Mouse (Mus musculus) heart, postnatal 25 days (tissue): ENCODE measurements around the gene Txlnb. TPM values are rescaled to one million over a fixed set of nuclear protein-coding genes. Genes with fewer than 3 reads are reported as not detected.
"Not testable (repeated sequence)": the region's sequence is repeated elsewhere in the genome, so short reads cannot be mapped to it uniquely, and the experiment has no call there.

Experiments used
- DNase-seq: peaks from one replicate; pipeline ENCODE4 v3.0.0; 2022; ENCODE audit warnings: low spot score
- intact Hi-C: fragments of 180-260 bp; cut with DNase I; formaldehyde crosslinking; loops from one replicate; pipeline ENCODE4 v1.15.1; 2025
- total RNA-seq, 2 experiments: library from RNA; stranded (reverse); gene quantifications; 2 replicates each; pipeline ENCODE4 v1.2.3; 2021

The Txlnb gene
- total RNA-seq, 2 experiments from 2014 or later, result 263 to 278 TPM

- no peak for DNase-seq
- intact Hi-C loops, result no loop called here
Observed at GRCm38 (mm10) chr10:17808526-17808925, 12.5 kb downstream of the Txlnb start.

- intact Hi-C loops, result no loop called here
- DNase-seq, result no peak
Observed at GRCm38 (mm10) chr10:17815052-17815451, 19.0 kb downstream of the Txlnb start.

- DNase-seq, intact Hi-C loops: not testable (repeated sequence)
Observed at GRCm38 (mm10) chr10:17820422-17820821, 24.4 kb downstream of the Txlnb start.

GRCm38 (mm10) chr10:17827391-17827790 is 31.4 kb downstream of the Txlnb start:
- intact Hi-C loops, result no loop called here
- no peak for DNase-seq

GRCm38 (mm10) chr10:17829205-17829604 is 33.2 kb downstream of the Txlnb start:
- intact Hi-C loops, result no loop called here
- DNase-seq, result no peak

GRCm38 (mm10) chr10:17831041-17831440 is 35.0 kb downstream of the Txlnb start:
- DNase-seq, result no peak

GRCm38 (mm10) chr10:17835031-17835430 is 39.0 kb downstream of the Txlnb start:
- intact Hi-C loops, result no loop called here
- DNase-seq, result peak; percentile 16

More at GRCm38 (mm10) chr10:17831041-17831440, 35.0 kb downstream of the Txlnb start:
- intact Hi-C loops, result loop anchor here (5.0 kb wide), 1 partner anchor 34 kb away; the partner anchor contains the start of gene Txlnb

- intact Hi-C loops, result no loop called here
- DNase-seq, result no peak
Observed at GRCm38 (mm10) chr10:17836275-17836674, 40.2 kb downstream of the Txlnb start.

- no peak for DNase-seq
- intact Hi-C loops, result no loop called here
Observed at GRCm38 (mm10) chr10:17842030-17842429, 46.0 kb downstream of the Txlnb start.

- no peak for DNase-seq
- intact Hi-C loops, result no loop called here
Observed at GRCm38 (mm10) chr10:17844781-17845537, 48.9 kb downstream of the Txlnb start.

GRCm38 (mm10) chr10:17857647-17858261 is 61.7 kb downstream of the Txlnb start:
- DNase-seq, result no peak
- intact Hi-C loops, result no loop called here

GRCm38 (mm10) chr10:17860701-17861480 is 64.9 kb downstream of the Txlnb start:
- no peak for DNase-seq
- intact Hi-C loops, result no loop called here

- DNase-seq, result peak; percentile 19
- intact Hi-C loops, result loop anchor here (1.0 to 5.0 kb wide), 2 partner anchors 73 to 137 kb away; partner anchors contain the start of gene Txlnb
Observed at GRCm38 (mm10) chr10:17869822-17870662, 74.0 kb downstream of the Txlnb start.

GRCm38 (mm10) chr10:17878002-17878919 is 82.2 kb downstream of the Txlnb start:
- intact Hi-C loops, result loop anchor here (2.0 to 5.0 kb wide), 2 partner anchors 74 to 319 kb away; no protein-coding TSS in a partner anchor

GRCm38 (mm10) chr10:17880038-17880437 is 84.0 kb downstream of the Txlnb start:
- DNase-seq, result no peak
- intact Hi-C loops, result no loop called here

More at GRCm38 (mm10) chr10:17878002-17878919, 82.2 kb downstream of the Txlnb start:
- no peak for DNase-seq

GRCm38 (mm10) chr10:17880724-17881123 is 84.7 kb downstream of the Txlnb start:
- no peak for DNase-seq
- intact Hi-C loops, result no loop called here
